Mouse (Mus musculus): ENCODE measurements around the gene Gpr146.

The Gpr146 gene

DNA sequence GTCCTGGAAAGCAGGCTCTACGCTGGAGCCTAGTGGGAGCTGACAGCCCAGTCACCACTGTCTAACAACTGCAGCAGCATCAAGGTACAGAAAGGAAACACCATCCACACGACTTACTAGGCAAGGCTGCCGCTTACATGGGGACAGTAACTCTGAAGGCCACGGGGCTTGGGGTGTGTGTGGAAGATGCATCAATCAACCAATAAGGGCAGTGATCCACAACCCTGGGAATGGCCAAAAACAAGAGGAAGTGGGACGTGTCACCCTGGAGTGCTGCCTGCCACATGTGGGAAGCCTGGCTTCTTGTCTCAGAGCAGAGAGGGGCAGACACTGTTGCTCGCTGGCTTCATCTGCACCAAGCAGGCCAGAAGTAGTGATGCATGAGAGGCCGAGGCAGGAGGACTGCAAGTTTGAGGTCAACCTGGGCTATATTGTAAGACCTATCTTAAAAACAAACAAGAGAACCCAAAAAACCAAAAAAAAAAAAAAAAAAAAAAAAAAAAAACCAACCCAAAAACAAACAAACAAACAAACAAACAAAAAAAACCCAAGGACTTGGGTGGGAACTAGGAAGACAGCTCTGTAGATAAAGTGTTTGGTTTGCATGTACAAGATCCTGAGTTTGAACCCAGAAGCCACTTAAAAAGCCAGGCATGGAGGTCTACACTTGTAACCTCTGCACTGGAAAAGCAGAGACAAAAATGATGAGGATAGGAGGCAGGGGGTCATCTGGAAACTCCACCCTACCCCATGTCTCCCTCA lies 55.4 kb downstream of the Gpr146 start:
- DNase-seq: no peak

DNA sequence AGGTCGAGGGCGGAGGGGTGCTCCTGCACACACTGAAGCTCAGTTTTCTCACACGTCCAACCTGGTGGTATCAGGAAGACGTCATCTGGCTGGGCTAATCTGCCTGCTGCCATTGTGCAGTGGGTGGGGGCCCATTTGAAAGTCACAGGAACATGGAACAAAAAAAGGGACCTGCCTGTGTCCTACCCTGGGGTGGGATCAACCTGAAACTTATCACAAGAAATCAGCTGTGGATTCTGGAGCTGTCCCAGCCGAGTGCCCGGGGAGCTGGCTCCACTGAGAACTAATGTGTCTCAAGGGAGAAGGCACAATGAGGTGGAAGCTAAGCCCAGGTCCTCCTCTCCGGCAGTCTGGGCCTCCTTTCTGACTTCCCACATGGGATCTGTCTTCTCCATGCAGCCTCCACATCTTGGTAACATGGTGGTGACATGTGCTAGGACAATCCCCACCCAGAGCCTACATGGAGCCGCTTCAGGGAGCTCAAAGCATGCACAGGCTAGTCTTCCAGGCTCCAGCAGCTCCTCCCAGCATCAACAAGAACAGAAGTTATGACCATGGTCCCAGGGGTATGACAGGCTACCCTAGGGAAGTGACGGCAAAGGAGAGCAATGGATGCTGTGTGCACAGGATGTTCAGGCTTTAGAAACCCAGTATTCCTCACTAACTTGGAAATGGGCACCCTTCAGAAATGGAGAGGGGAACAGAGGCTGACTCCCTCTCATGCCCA lies 56.5 kb downstream of the Gpr146 start:
- DNase-seq: no peak

DNA sequence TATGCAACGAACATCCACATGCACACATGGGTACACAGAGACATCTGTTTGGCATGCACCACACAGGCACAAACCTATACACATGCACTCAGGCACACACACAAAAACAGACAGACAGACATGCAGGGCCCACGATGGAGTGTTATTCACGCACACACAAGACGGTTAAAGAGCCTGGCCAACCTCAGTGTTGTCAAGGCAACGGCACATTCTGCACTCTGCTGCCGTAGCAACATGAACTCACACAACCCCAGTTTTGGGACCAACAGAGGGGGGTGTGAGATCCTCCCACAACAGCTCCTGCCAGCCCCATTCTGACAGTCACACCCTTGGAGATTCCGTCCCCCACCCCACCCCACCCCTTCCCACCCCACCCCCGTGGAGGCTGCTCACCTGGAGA lies 57.4 kb downstream of the Gpr146 start:
- no peak for DNase-seq

DNA sequence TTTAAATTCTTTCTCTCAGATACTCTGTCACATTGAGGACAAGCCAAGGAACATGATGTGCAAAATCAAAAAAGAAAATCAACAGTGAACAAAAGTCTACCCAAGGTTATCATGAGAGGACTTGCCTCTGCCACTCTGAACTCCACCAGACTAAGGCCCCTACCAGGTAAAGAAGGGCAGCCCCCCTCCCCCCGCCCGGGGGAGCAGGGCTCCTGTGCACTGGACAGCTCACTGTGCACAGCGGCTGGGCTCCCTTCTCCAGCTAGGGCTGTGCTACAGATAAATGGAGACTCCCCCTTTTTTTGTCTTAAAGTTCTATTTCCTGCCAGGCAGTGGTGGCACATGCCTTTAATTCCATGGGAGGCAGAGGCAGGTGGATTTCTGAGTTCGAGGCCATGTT lies 60.3 kb downstream of the Gpr146 start:
- DNase-seq: no peak

DNA sequence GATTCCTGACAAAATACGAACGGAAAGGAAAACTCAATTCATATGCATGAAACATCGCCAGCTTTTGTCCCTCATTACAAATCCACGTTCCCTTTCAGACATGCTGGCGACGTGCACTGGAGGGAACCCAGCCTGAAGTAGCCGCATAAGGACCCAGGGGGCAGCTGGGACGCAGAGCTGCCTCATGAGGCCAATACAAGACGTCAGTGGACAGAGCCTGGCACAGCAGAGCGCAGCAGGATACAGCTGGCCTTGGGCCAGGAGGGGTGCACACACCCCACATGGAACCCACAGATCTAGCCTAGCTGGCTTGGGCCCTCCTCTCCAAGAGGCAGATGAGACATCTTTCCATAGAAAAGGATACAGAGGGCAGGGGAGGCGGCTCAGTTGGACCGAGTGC lies 60.9 kb downstream of the Gpr146 start:
- DNase-seq: no peak

DNA sequence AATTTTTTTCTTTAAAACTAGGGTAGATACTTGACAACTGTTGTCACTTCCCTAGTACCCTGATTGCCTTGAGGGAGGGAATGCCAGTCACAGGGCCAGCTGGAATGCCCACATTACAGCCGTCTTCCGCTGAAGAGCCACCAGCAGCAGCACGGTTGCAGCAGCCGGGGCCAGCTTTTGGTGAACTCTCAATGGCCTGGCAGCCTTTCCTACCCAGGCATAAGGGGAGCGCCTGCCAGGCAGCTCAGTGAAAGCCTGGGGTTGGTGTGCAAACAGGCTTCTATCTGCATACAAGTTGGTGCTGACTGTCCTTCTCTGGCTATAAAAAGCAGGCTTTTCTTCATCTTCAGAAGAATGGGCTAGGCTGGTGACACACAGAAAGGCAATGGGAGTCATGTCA lies 63.0 kb downstream of the Gpr146 start:
- no peak for DNase-seq

DNA sequence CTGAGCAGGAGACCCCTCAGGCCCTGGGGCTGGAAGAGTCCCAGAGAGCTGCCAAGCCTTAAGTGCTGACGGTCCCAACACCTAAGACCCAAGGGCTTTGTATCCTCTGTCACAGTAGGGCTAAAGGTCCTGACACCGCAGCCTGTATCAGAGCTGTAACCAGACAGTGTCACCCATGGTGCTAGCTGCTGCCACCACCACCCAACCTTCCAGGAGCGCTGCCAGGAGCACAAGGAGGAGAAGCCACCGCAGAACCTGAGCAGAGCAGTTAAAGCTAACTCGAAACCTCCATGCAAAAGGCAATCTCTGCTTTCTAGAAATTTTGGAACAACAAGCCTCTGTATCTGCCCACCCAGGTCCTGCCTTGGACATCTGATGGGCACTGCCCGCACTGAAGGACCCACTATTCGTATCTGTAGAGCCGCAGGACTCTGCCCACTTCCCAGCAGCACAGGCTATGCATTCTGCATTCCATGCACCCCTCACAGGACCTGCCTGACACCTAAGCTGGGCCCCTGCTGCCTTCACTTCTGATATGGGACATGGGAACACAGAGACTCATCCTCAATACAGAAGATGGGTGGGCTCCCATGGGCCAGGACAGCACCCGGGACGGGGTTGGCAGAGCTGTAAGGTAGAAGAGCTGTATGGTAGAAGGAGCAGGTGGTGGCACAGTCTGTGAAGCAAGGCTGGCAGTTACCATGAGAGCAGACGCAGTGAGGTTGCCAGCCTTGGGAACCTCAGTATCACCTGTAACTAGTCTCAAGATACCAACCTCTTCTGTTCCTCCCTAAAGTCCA lies 63.6 kb downstream of the Gpr146 start:
- no peak for DNase-seq

DNA sequence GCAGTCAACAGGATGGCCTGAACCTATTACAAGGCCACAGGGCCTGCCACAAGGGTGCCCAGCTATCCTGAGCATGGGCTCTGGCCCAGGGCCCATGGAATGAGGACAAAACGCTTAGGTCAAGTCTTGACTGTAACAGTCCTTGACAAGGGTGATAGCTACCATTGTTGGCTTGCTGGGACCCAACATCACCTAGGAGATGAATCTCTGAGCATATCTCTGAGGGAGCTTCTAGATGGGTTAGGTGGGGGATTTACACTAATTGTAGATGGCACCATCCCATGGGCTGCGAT lies 64.2 kb downstream of the Gpr146 start:
- no peak for DNase-seq

DNA sequence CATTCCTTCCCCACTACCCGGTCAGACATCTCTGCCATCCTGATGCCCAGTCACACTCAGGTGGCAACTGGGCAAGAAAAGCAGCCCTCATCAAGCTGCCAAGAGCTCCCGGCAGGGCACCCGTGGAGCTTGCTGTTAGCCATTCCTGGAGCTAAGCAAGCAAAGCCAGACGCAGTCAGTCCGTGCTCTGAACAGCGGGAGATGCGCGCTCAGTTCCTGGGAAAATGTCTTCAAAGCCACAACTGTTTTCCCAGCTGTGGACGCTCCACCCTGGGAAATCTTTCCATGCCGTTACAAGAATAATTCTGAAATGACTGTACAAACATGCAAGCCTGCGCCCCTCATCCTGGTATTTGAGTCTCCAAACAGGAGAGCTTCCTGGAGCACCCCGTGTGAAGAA lies 64.9 kb downstream of the Gpr146 start:
- DNase-seq: no peak

DNA sequence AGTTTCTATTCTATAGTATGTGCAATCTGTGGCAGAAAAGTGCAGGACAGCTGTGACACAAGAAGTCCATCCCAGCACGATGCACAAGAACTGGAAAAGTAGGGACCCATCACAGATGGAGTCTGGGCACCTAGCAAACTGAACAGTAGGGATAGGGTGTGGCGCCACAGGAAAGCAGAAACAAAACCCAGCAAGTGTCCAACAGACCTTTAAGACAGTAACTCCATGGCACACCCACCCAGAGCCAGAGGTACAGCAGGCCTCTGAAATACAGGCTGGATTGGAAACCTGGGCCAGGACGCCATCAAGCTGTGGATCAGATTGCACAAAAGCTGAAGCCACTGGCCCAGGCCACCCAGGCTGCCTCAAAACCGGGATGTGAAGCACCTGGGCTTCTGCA lies 65.5 kb downstream of the Gpr146 start:
- no peak for DNase-seq

DNA sequence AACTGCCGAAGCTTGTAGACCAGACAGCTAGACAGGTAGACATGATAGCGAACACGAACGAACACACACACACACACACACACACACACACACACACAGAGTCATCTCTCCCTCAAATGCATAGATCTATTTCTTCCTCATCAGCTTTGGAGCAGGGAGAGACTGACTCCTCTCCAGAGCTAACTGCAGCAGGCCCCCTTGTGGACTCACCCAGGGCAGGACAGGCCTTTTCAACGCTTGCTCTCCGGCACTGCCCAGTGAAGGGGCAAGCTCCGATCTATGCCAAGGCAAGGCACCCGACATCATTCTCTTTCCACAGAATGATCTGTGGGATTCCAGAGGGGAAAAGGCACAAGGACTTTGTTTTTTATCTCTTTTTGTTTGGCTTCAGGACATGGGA lies 67.8 kb downstream of the Gpr146 start:
- DNase-seq: no peak

Data from spleen, adult 18-20 months (tissue).